Mouse (Mus musculus): ENCODE results near the gene Dync1i1. TPM values are rescaled to one million over a fixed set of nuclear protein-coding genes. Genes with fewer than 3 reads are reported as not detected.

Gene Dync1i1
- polyA plus RNA-seq, 1 experiment from 2014 or later: 0.13 TPM

DNA sequence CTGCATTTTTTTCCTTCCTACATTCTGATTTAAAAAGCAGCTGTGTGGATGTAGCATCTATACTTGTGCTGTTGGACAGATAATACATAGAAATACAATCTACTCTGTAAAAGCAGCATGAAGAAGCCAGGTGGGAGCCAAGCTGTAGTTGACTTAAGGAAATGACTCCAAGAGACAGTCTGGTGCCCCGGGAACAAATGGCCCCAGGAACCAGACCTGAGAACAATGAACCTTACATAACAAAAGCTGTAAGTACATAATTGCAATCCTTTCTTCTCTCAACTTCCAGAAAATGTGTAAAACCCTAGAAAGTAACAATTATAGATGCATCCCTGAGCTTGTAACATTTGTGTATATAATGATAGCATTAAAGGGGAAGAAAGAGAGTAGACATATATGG lies 86.6 kb downstream of the Dync1i1 start:
- Histone ChIP-seq H3K4me1 (ENCODE audit: insufficient read depth) (no peaks in the 10 kb centered on the region), H3K27me3 (ENCODE audit: insufficient read depth, low read length) (no peaks in the 10 kb centered on the region), H3K4me3 (ENCODE audit: low read depth, low read length) (no peak overlapping the region), H3K36me3 (replicated peaks; ENCODE audit: insufficient read depth, low read length) (no peaks in the 10 kb centered on the region), H3K9ac (replicated peaks) (no peak overlapping the region), H3K27ac (ENCODE audit: low read depth) (no peak overlapping the region), H3K9me3 (ENCODE audit: low read length) (no peaks in the 10 kb centered on the region), H3K4me2 (ENCODE audit: low read depth, low read length) (no peak overlapping the region)
- TF ChIP-seq EP300 (IDR thresholded peaks at IDR 0.05; ENCODE audit: low read depth) (no peak), CTCF (IDR thresholded peaks at IDR 0.05; ENCODE audit: low read depth) (no peak)
- 54% methylated on average over 1 of the region's 1 CpGs for WGBS (ENCODE audit: insufficient replicate concordance)
- no peak for ATAC-seq
- DNase-seq: no peak

DNA sequence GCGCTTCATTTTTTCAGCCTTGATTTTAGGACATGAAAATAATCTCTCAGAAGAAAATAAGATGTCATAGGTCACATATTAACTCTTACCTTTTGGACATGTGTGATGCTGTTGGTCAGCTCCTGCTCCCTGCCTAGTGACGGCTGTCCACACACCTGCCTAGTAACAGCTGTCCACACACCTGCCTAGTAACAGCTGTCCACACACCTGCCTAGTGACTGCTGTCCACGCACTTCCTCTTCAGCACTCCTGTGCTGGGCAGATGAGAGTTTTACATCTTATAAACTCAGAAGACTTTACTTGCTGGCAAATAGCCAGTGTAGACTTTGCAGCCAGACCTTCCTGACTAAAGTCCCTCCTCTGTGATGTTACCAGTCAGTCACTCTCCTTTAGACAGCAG lies 94.2 kb downstream of the Dync1i1 start:
- WGBS (ENCODE audit: insufficient replicate concordance): 63% methylated on average over 3 of the region's 3 CpGs
- Histone ChIP-seq H3K36me3 (replicated peaks; ENCODE audit: insufficient read depth, low read length) (no peaks in the 10 kb centered on the region), H3K27me3 (ENCODE audit: insufficient read depth, low read length) (no peaks in the 10 kb centered on the region), H3K27ac (ENCODE audit: low read depth) (no peak overlapping the region), H3K4me1 (ENCODE audit: insufficient read depth) (no peaks in the 10 kb centered on the region), H3K9me3 (ENCODE audit: low read length) (no peaks in the 10 kb centered on the region), H3K4me2 (ENCODE audit: low read depth, low read length) (no peak overlapping the region), H3K4me3 (ENCODE audit: low read depth, low read length) (no peak overlapping the region), H3K9ac (replicated peaks) (no peak overlapping the region)
- no peak for TF ChIP-seq CTCF (IDR thresholded peaks at IDR 0.05; ENCODE audit: low read depth)
- TF ChIP-seq EP300 (IDR thresholded peaks at IDR 0.05; ENCODE audit: low read depth): no peak
- ATAC-seq (no peak), DNase-seq (no peak)

DNA sequence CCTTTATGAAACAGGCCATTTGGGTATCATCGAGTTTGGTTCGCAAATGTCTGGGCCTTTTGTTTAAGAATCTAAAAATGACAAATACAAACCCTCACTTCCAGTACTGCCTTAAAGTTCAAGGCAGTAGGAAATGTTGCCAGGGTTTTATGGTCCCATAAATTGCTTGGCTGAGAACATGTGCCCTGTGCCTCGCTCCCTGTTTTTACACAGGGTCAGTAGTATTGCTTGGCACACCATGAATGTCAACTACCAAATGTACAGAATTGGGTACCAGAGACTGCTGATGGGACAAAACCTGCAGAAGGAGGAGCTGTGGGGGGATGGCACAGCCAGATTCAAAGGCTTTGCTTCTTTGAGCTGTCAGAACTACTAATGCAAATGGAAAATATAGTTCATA lies 100.0 kb downstream of the Dync1i1 start:
- no peak for DNase-seq
- Histone ChIP-seq H3K36me3 (replicated peaks; ENCODE audit: insufficient read depth, low read length) (no peaks in the 10 kb centered on the region), H3K9ac (replicated peaks) (no peak overlapping the region), H3K4me2 (ENCODE audit: low read depth, low read length) (no peak overlapping the region), H3K27ac (ENCODE audit: low read depth) (no peak overlapping the region), H3K4me1 (ENCODE audit: insufficient read depth) (no peaks in the 10 kb centered on the region), H3K27me3 (ENCODE audit: insufficient read depth, low read length) (no peaks in the 10 kb centered on the region), H3K9me3 (ENCODE audit: low read length) (no peaks in the 10 kb centered on the region), H3K4me3 (ENCODE audit: low read depth, low read length) (no peak overlapping the region)
- no peak for ATAC-seq
- WGBS (ENCODE audit: insufficient replicate concordance): 89% methylated on average over 3 of the region's 3 CpGs
- TF ChIP-seq EP300 (IDR thresholded peaks at IDR 0.05; ENCODE audit: low read depth) (no peak), CTCF (IDR thresholded peaks at IDR 0.05; ENCODE audit: low read depth) (no peak)

DNA sequence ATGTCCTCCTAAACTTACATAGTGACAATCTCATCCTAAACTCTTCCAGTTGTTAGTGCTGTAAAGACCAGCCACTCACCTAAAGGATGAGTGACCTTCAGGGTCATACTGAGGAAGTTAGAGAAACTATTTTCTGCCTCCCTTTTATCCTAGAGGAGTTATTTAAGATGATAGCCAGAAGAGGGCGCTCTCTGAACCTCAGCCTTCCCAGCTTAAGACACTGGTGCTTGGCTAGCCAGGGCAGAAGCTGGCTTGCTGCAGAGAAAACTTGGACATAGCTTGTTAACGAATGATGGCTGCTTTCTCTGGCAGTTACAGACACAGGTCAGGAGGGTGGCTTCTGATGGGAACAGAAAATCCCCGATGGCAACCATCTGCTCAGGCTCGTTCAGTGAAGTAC lies 101.6 kb downstream of the Dync1i1 start:
- Histone ChIP-seq H3K4me3 (ENCODE audit: low read depth, low read length) (no peak overlapping the region), H3K9ac (replicated peaks) (no peak overlapping the region), H3K4me2 (ENCODE audit: low read depth, low read length) (no peak overlapping the region), H3K27ac (ENCODE audit: low read depth) (no peak overlapping the region), H3K9me3 (ENCODE audit: low read length) (no peaks in the 10 kb centered on the region), H3K36me3 (replicated peaks; ENCODE audit: insufficient read depth, low read length) (no peaks in the 10 kb centered on the region), H3K27me3 (ENCODE audit: insufficient read depth, low read length) (no peaks in the 10 kb centered on the region), H3K4me1 (ENCODE audit: insufficient read depth) (no peaks in the 10 kb centered on the region)
- WGBS (ENCODE audit: insufficient replicate concordance): 69% methylated on average over 4 of the region's 4 CpGs
- DNase-seq (no peak), ATAC-seq (no peak)
- TF ChIP-seq CTCF (IDR thresholded peaks at IDR 0.05; ENCODE audit: low read depth): no peak
- TF ChIP-seq EP300 (IDR thresholded peaks at IDR 0.05; ENCODE audit: low read depth): no peak

DNA sequence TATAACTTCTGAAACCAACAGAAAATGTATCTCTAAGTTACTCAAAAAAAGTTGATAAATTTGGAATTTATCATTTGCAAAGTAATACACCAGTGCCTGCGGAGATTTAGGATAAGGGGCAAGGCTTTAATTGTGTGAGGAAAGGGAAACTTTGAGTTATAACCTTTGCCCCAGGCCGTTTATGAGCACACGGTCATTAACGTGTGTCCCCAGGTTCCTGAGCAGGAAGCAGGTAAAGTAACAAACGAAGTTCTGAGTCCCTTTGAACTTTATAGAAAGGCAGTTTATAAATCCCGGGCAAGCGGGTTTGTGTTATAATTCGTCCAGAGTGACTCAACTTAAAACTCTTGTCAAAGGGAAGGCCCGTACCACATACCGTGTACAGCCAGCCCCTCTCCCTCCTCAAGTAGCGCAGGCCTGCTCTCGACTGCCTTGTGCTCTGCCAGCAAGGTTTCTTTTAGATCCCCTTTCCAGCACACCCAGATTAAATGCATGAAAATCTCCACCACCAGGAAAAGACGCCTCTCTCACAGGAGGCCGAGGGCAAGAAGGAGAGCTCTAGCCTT lies 103.1 kb downstream of the Dync1i1 start:
- Histone ChIP-seq H3K27me3 (ENCODE audit: insufficient read depth, low read length) (no peaks in the 10 kb centered on the region), H3K4me3 (ENCODE audit: low read depth, low read length) (no peak overlapping the region), H3K9me3 (ENCODE audit: low read length) (no peaks in the 10 kb centered on the region), H3K4me1 (ENCODE audit: insufficient read depth) (no peaks in the 10 kb centered on the region), H3K36me3 (replicated peaks; ENCODE audit: insufficient read depth, low read length) (no peaks in the 10 kb centered on the region), H3K4me2 (ENCODE audit: low read depth, low read length) (no peak overlapping the region), H3K9ac (replicated peaks) (no peak overlapping the region), H3K27ac (ENCODE audit: low read depth) (no peak overlapping the region)
- ATAC-seq: no peak
- no peak for DNase-seq
- 75% methylated on average over 14 of the region's 14 CpGs for WGBS (ENCODE audit: insufficient replicate concordance)
- TF ChIP-seq CTCF (IDR thresholded peaks at IDR 0.05; ENCODE audit: low read depth) (no peak), EP300 (IDR thresholded peaks at IDR 0.05; ENCODE audit: low read depth) (no peak)

DNA sequence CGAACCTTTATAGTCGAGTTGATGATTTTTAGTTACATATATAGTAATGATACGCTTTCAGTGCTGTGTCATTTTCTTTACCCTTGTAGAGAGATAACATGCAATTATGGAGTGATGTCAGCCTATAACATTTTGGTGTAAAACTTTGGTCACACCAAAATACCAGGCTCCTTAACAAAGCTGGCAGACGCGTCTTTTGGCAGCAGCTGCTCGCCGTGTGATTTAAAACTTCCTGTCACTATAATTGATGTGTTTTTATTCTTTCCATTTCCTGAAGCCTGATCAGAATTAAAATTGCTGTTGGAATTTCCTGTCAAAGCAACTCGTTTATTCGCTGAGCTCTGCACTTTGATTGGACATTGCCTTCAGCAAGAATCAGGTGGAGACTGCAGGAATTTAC lies 103.7 kb downstream of the Dync1i1 start:
- H3K27me3 ChIP-seq (ENCODE audit: insufficient read depth, low read length): no peaks in the 10 kb centered on the region
- H3K4me2 ChIP-seq (ENCODE audit: low read depth, low read length): no peak overlapping the region
- DNase-seq (no peak), ATAC-seq (no peak)
- no peak overlapping the region for H3K27ac ChIP-seq (ENCODE audit: low read depth)
- H3K4me3 ChIP-seq (ENCODE audit: low read depth, low read length): no peak overlapping the region
- H3K9me3 ChIP-seq (ENCODE audit: low read length): no peaks in the 10 kb centered on the region
- H3K9ac ChIP-seq (replicated peaks): no peak overlapping the region
- TF ChIP-seq EP300 (IDR thresholded peaks at IDR 0.05; ENCODE audit: low read depth) (no peak), CTCF (IDR thresholded peaks at IDR 0.05; ENCODE audit: low read depth) (no peak)
- H3K36me3 ChIP-seq (replicated peaks; ENCODE audit: insufficient read depth, low read length): no peaks in the 10 kb centered on the region
- H3K4me1 ChIP-seq (ENCODE audit: insufficient read depth): no peaks in the 10 kb centered on the region
- 62% methylated on average over 9 of the region's 9 CpGs for WGBS (ENCODE audit: insufficient replicate concordance)

DNA sequence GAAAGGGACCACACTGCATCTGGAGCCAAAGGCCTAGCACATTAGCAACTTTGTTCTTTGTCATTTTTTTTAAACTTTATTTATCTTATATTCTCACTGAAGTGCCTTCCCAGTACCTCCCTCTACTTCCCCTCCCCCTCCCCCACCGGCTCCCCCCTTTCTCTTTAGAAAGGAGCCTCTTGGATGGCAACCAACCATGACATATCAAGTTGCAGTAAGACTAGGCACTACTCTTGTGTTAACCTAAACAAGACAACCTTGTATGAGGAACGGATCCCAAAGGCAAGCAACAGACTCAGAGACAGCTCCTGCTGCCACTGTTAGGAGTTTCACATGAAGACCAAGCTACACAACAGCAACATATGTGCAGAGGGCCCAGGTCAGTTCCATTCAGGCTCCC lies 105.3 kb downstream of the Dync1i1 start:
- 77% methylated on average over 2 of the region's 2 CpGs for WGBS (ENCODE audit: insufficient replicate concordance)
- Histone ChIP-seq H3K9me3 (ENCODE audit: low read length) (no peaks in the 10 kb centered on the region), H3K27me3 (ENCODE audit: insufficient read depth, low read length) (no peaks in the 10 kb centered on the region), H3K4me1 (ENCODE audit: insufficient read depth) (no peaks in the 10 kb centered on the region), H3K36me3 (replicated peaks; ENCODE audit: insufficient read depth, low read length) (no peaks in the 10 kb centered on the region), H3K4me3 (ENCODE audit: low read depth, low read length) (no peak overlapping the region), H3K27ac (ENCODE audit: low read depth) (no peak overlapping the region), H3K9ac (replicated peaks) (no peak overlapping the region), H3K4me2 (ENCODE audit: low read depth, low read length) (no peak overlapping the region)
- DNase-seq (no peak), ATAC-seq (no peak)
- no peak for TF ChIP-seq CTCF (IDR thresholded peaks at IDR 0.05; ENCODE audit: low read depth)
- no peak for TF ChIP-seq EP300 (IDR thresholded peaks at IDR 0.05; ENCODE audit: low read depth)

Measured in liver, postnatal 0 days (tissue).